Mouse (Mus musculus) B cell, adult 2 months (primary cell): ENCODE data around the gene Sprr2f.

Source experiments
- DNase-seq, 2 experiments: peaks; one replicate each; pipeline ENCODE4 v3.0.0; 2022

The Sprr2f gene

DNA sequence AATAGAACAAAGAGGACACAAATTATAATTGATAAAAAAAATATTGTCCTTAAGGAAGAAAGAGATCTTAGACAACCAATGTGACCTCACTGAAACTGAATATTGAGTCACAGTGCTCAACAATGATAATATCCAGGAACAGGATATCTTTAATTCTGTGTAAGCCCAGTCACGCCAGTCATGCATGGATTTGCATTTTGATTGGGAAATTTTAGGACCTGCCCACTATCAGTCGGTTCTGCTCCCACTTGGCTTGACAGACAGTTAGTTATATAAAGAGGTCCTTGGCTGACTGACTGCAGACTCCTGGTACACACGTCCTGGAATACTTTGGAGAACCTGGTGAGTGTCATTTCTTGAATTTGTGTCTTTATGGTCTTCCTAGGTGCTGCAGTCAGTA, at the start of gene Sprr2f:
TSS of gene Sprr2f (plus strand) at position 301 of the 400 bp plus-strand sequence.
- DNase-seq: no peak

DNA sequence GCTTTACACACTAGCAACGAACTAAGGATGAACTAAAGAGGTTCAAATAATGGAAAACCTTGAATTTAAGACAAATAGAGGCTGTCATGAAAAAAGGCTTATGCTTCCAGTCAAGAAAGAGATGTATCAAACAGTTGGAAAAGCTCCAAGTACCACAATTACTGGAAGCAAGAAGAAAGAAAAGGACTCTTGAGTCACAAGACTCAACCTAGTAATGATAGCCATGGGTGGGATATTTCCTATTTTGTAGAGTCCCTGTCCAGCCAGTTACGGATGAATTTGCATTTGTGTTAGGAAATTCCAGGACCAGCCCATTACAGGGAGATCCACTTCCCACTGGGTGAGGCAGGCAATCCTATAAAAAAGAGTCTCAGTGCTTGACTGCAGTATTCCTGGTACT, 48.7 kb upstream of the Sprr2f start, which contains the start of gene Sprr2b:
TSS of gene Sprr2b (plus strand) at position 301 of the 400 bp plus-strand sequence.
- DNase-seq: no peak

DNA sequence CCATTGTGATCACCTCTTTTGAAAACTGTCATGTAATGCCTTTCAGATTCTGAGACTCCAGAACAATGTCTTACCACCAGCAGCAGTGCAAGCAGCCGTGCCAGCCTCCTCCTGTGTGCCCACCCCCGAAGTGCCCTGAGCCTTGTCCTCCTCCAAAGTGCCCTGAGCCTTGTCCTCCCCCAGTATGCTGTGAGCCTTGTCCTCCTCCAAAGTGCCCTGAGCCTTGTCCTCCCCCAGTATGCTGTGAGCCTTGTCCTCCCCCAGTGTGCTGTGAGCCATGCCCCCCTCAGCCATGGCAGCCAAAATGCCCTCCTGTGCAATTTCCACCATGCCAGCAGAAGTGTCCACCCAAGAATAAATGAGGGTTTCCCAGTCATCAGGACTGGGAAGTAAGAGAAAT, 47.6 kb upstream of the Sprr2f start:
- no peak for DNase-seq

DNA sequence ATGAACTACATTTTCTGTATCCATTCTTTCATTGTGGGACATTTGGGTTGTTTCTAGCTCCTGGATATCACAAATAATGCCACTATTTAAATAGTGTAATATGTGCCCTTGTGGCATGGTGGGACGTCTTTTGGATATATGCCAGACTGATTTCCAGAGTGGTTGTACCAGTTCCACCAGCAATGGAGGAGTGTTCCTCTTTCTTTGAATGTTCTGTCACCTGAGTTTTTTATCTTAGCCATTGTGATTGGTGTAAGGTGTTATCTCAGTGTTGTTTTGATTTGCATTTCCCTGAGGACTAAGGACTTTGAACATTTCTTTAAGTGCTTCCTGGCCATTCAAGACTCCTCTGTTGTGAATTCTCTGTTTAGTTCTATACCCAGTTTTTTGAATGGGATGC, 28.7 kb upstream of the Sprr2f start:
- no peak for DNase-seq

DNA sequence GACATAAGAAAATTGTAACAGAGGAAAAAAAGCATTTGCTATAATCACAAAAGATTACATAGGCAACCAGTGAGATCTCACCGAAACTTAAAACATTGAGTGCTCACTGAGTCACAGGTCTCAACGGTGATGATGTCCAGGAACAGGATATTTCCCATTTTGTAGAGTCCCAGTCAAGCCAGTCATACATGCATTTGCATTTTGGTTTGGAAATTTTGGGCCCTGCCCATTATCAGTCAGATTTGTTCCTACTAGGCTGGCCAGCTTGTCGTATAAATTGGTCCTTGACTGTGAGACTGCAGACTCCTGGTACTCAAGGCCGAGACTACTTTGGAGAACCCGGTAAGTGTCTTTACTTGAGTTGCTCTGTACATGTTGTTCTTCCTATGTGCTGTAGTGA, 26.1 kb upstream of the Sprr2f start, which contains the start of gene Sprr2d:
TSS of gene Sprr2d (plus strand) at position 301 of the 400 bp plus-strand sequence.
- no peak for DNase-seq

DNA sequence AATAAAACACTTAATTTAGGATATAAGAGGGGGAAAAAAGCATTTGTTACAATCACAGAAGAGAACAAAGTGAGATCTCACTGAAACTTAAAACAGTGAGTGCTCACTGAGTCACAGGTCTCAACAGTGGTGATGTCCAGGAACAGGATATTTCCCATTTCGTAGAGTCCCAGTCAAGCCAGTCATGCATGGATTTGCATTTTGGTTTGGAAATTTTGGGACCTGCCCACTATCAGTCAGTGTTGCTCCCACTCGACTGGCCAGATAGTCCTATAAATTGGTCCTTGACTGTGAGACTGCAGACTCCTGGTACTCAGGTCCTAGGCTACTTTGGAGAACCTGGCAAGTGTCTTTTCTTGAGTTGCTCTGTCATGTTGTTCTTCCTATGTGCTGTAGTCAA, 13.1 kb upstream of the Sprr2f start, which contains the start of gene Sprr2e:
TSS of gene Sprr2e (plus strand) at position 301 of the 400 bp plus-strand sequence.
- no peak for DNase-seq

DNA sequence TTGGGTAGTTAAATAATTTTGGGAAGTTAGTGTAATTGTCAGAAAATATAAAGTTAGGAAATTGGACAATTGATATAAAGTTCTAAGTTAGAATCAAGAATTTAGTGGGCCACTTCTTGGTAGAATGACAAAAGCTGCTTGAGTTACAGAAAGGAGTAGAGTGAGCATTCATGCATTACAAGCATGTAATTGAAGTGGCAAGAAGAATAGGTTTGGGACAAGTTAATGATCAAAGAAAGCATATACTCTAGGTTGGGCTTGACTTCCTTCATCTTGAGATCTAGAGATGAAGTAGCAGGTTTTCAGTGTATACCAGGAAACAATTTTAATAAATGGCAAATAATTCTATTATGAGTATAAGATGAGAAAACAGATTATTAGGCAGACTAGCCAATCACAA, 3.4 kb upstream of the Sprr2f start:
- DNase-seq: no peak

DNA sequence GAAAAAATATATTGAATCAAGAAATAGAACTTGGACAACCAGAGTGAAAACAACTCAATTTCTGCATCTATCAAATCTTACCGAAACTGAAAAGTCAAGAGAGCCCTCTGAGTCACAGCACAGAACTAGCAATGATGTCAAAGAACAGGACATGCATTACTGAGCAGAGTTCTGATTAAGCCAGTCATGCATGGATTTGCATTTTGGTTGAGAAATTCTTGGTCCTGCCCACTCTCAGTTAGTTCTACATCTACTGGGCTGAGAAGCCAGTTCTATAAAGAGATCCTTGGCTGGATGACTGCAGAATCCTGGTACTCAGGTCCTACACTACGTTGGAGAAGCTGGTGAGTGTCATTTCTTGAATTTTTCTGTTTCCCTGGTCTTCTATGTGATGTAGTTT, 8.6 kb downstream of the Sprr2f start:
- DNase-seq: no peak

DNA sequence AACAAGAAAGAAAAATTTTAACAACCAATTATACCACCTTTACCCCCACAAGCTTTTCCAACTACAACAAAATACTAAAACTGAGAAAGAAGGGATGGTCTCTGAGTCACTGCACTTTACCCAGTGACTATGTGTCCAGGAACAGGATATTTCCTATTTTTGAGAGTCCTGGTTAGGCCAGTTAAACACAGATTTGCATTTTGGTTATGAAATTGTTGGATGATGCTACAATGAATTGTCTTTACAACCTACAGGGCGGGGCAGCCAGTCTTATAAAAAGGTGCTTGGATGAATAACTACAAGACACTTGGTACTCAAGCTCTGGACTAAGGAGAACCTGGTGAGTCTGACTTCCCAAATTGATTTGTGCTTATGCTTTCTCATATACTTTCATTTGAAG, 20.4 kb downstream of the Sprr2f start, which contains the start of gene Sprr2h:
TSS of gene Sprr2h (plus strand) at position 301 of the 400 bp plus-strand sequence.
- DNase-seq: no peak

DNA sequence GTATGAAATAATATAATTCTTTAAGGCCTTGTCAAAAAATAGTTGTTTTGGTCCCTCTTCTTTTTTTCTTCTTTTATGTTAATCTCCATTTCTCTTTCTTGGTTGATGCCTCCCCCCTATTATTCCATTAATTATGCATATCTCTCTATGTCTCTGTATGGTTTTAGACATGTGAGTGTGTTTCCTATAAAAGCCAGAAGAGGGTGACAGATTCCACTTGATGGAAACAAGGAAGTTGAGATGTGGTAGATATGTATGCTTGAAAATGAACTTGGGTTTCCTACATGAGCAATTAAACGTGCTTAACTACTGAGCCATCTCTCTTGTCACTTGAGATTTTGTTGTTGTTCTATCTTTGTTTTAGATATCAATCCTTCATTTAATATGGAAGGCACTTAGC, 29.3 kb downstream of the Sprr2f start:
- DNase-seq: no peak

DNA sequence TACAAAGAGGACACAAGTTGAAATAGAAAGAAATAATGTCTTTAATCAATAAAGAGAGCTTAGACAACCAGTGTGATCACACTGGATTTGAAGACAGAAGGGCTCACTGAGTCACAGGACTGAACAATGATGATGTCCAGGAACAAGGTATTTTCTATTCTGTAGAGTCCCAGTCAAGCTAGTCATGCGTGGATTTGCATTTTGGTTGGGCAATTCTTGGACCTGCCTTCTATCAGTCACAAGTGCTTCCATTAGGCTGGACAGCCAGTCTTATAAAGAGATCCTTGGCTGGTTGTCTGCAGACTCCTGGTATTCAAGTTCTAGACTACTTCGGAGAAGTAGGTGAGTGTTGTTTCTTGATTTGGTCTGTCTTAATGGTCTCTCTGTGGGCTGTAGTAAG, 42.7 kb downstream of the Sprr2f start, which contains the start of gene Sprr2i:
TSS of gene Sprr2i (plus strand) at position 301 of the 400 bp plus-strand sequence.
- DNase-seq: no peak
